Mouse (Mus musculus): ENCODE results near the gene Mcu.

GRCm38 (mm10) chr10:59435746-59436145 is 180.7 kb downstream of the Mcu start:
- TF ChIP-seq POLR2A (IDR thresholded peaks at IDR 0.05; ENCODE audit: low read depth, low read length) (no peak), CTCF (IDR thresholded peaks at IDR 0.05; ENCODE audit: borderline replicate concordance, insufficient read depth, low read length) (no peak)
